Mouse (Mus musculus) spleen, adult 18-20 months (tissue): ENCODE results near the gene Rac2.
A peak's percentile ranks its signal among the peaks of the same experiment; 100 is the strongest.

Experiments
- DNase-seq, 2 experiments: peaks; one replicate each; pipeline ENCODE4 v3.0.0; 2022; ENCODE audit warnings: mixed read lengths in 2 of 2

Gene Rac2

GRCm38 (mm10) chr15:78572658-78573397, at the start of gene Rac2:
TSS of gene Rac2 (minus strand) at chr15:78572783.
- DNase-seq = peak; percentile 78 to 82

- DNase-seq = no peak
Observed at GRCm38 (mm10) chr15:78616973-78617372, 44.4 kb upstream of the Rac2 start.

GRCm38 (mm10) chr15:78614536-78614935, 42.0 kb upstream of the Rac2 start:
- DNase-seq = no peak

GRCm38 (mm10) chr15:78610705-78611462, 38.3 kb upstream of the Rac2 start:
- no peak for DNase-seq

- DNase-seq = no peak
Observed at GRCm38 (mm10) chr15:78607463-78607862, 34.9 kb upstream of the Rac2 start.

GRCm38 (mm10) chr15:78606059-78606458, 33.5 kb upstream of the Rac2 start:
- DNase-seq = no peak

GRCm38 (mm10) chr15:78605371-78605791, 32.8 kb upstream of the Rac2 start:
- DNase-seq = peak; percentile 50 to 60

- no peak for DNase-seq
Observed at GRCm38 (mm10) chr15:78604255-78604654, 31.7 kb upstream of the Rac2 start.

GRCm38 (mm10) chr15:78601180-78601579, 28.6 kb upstream of the Rac2 start:
- no peak for DNase-seq

GRCm38 (mm10) chr15:78599529-78600193, 27.1 kb upstream of the Rac2 start:
- DNase-seq = no peak

GRCm38 (mm10) chr15:78599124-78599523, 26.5 kb upstream of the Rac2 start:
- peak in 1 of 2 experiments; percentile 39 for DNase-seq

GRCm38 (mm10) chr15:78597729-78598128, 25.1 kb upstream of the Rac2 start:
- DNase-seq = peak; percentile 67 to 79

GRCm38 (mm10) chr15:78596914-78597313, 24.3 kb upstream of the Rac2 start, which contains the start of gene Cyth4:
TSS of gene Cyth4 (plus strand) at chr15:78597047.
- peak; percentile 75 to 79 for DNase-seq

- DNase-seq = no peak
Observed at GRCm38 (mm10) chr15:78596504-78596903, 23.9 kb upstream of the Rac2 start.

GRCm38 (mm10) chr15:78595468-78595867, 22.9 kb upstream of the Rac2 start:
- DNase-seq = no peak

GRCm38 (mm10) chr15:78594831-78595230, 22.2 kb upstream of the Rac2 start:
- DNase-seq = no peak

GRCm38 (mm10) chr15:78593896-78594425, 21.4 kb upstream of the Rac2 start:
- DNase-seq = no peak

GRCm38 (mm10) chr15:78592452-78592968, 19.9 kb upstream of the Rac2 start:
- DNase-seq = no peak

GRCm38 (mm10) chr15:78591680-78592451, 19.3 kb upstream of the Rac2 start:
- peak; percentile 69 to 70 for DNase-seq

- DNase-seq = no peak
Observed at GRCm38 (mm10) chr15:78590785-78591184, 18.2 kb upstream of the Rac2 start.

- DNase-seq = no peak
Observed at GRCm38 (mm10) chr15:78589936-78590335, 17.4 kb upstream of the Rac2 start.

GRCm38 (mm10) chr15:78588900-78589299, 16.3 kb upstream of the Rac2 start:
- peak; percentile 52 to 64 for DNase-seq
